Mouse (Mus musculus): Measurements from ENCODE around the gene Olfr1335. TPM values are rescaled to one million over a fixed set of nuclear protein-coding genes. Genes with fewer than 3 reads are reported as not detected.

Gene Olfr1335
- not detected for polyA plus RNA-seq (2015; fragmentation: Illumina TruSeq; extraction: RNeasy Lipid Tissue Mini Kit (QIAGEN cat#74804); ENCODE audit: insufficient read depth, low replicate concordance)

GRCm38 (mm10) chr4:118809844-118810243 lies at the start of gene Olfr1335:
Olfr1335 (minus strand) TSS chr4:118809944.

GRCm38 (mm10) chr4:118836179-118836578 lies 26.4 kb upstream of the Olfr1335 start, which contains the start of gene Olfr1333:
Olfr1333 (minus strand) TSS chr4:118836279.

GRCm38 (mm10) chr4:118782486-118782885 lies 27.3 kb downstream of the Olfr1335 start, which contains the start of gene Olfr1337:
Olfr1337 (minus strand) TSS chr4:118782586.

Other genes starting within 250 kb of the Olfr1335 start
- gene Cfap57, start 189.2 kb downstream of the Olfr1335 start, polyA plus RNA-seq (2015; fragmentation: Illumina TruSeq; extraction: RNeasy Lipid Tissue Mini Kit (QIAGEN cat#74804); ENCODE audit: insufficient read depth, low replicate concordance), result not detected
- gene Ebna1bp2, start 189.1 kb downstream of the Olfr1335 start, polyA plus RNA-seq (2015; fragmentation: Illumina TruSeq; extraction: RNeasy Lipid Tissue Mini Kit (QIAGEN cat#74804); ENCODE audit: insufficient read depth, low replicate concordance), result 91.8 TPM
- gene Olfr62, start 151.0 kb downstream of the Olfr1335 start, polyA plus RNA-seq (2015; fragmentation: Illumina TruSeq; extraction: RNeasy Lipid Tissue Mini Kit (QIAGEN cat#74804); ENCODE audit: insufficient read depth, low replicate concordance), result not detected
- not detected for gene Olfr1342, start 117.2 kb downstream of the Olfr1335 start, polyA plus RNA-seq (2015; fragmentation: Illumina TruSeq; extraction: RNeasy Lipid Tissue Mini Kit (QIAGEN cat#74804); ENCODE audit: insufficient read depth, low replicate concordance)
- gene Olfr1341, start 106.4 kb downstream of the Olfr1335 start, polyA plus RNA-seq (2015; fragmentation: Illumina TruSeq; extraction: RNeasy Lipid Tissue Mini Kit (QIAGEN cat#74804); ENCODE audit: insufficient read depth, low replicate concordance), result not detected
- gene Olfr1340, start 89.8 kb downstream of the Olfr1335 start, polyA plus RNA-seq (2015; fragmentation: Illumina TruSeq; extraction: RNeasy Lipid Tissue Mini Kit (QIAGEN cat#74804); ENCODE audit: insufficient read depth, low replicate concordance), result not detected
- not detected for gene Olfr1339, start 77.8 kb downstream of the Olfr1335 start, polyA plus RNA-seq (2015; fragmentation: Illumina TruSeq; extraction: RNeasy Lipid Tissue Mini Kit (QIAGEN cat#74804); ENCODE audit: insufficient read depth, low replicate concordance)
- not detected for gene Olfr1338, start 51.2 kb downstream of the Olfr1335 start, polyA plus RNA-seq (2015; fragmentation: Illumina TruSeq; extraction: RNeasy Lipid Tissue Mini Kit (QIAGEN cat#74804); ENCODE audit: insufficient read depth, low replicate concordance)
- not detected for gene Olfr1337, start 27.4 kb downstream of the Olfr1335 start, polyA plus RNA-seq (2015; fragmentation: Illumina TruSeq; extraction: RNeasy Lipid Tissue Mini Kit (QIAGEN cat#74804); ENCODE audit: insufficient read depth, low replicate concordance)
- gene Olfr1333, start 26.3 kb upstream of the Olfr1335 start, polyA plus RNA-seq (2015; fragmentation: Illumina TruSeq; extraction: RNeasy Lipid Tissue Mini Kit (QIAGEN cat#74804); ENCODE audit: insufficient read depth, low replicate concordance), result not detected
- gene Olfr1331, start 54.7 kb upstream of the Olfr1335 start, polyA plus RNA-seq (2015; fragmentation: Illumina TruSeq; extraction: RNeasy Lipid Tissue Mini Kit (QIAGEN cat#74804); ENCODE audit: insufficient read depth, low replicate concordance), result not detected
- gene Olfr1330, start 78.7 kb upstream of the Olfr1335 start, polyA plus RNA-seq (2015; fragmentation: Illumina TruSeq; extraction: RNeasy Lipid Tissue Mini Kit (QIAGEN cat#74804); ENCODE audit: insufficient read depth, low replicate concordance), result not detected
- not detected for gene Olfr1329, start 107.5 kb upstream of the Olfr1335 start, polyA plus RNA-seq (2015; fragmentation: Illumina TruSeq; extraction: RNeasy Lipid Tissue Mini Kit (QIAGEN cat#74804); ENCODE audit: insufficient read depth, low replicate concordance)
- not detected for gene Olfr1328, start 128.7 kb upstream of the Olfr1335 start, polyA plus RNA-seq (2015; fragmentation: Illumina TruSeq; extraction: RNeasy Lipid Tissue Mini Kit (QIAGEN cat#74804); ENCODE audit: insufficient read depth, low replicate concordance)
- gene Lao1, start 151.6 kb upstream of the Olfr1335 start, polyA plus RNA-seq (2015; fragmentation: Illumina TruSeq; extraction: RNeasy Lipid Tissue Mini Kit (QIAGEN cat#74804); ENCODE audit: insufficient read depth, low replicate concordance), result not detected

Data from spleen, adult 10 weeks (tissue).